Mouse (Mus musculus) liver, embryonic 14.5 days (tissue): ENCODE results near the gene Gm5485.

Experiments used
- CTCF ChIP-seq: IDR thresholded peaks from 2 replicates; pipeline ENCODE4 v1.5.1; 2016; ENCODE audit warnings: antibody characterized with exemption, low read depth, control low read depth
- EP300 ChIP-seq: IDR thresholded peaks from 2 replicates; pipeline ENCODE4 v1.6.1; 2016; ENCODE audit warnings: antibody characterized with exemption, low read depth

GRCm38 (mm10) chr16:48383582-48384257 is 28.5 kb downstream of the Gm5485 start:
- no peak for TF ChIP-seq CTCF
- TF ChIP-seq EP300: no peak
